Mouse (Mus musculus) CD4-positive, CD25-positive, alpha-beta regulatory T cell (primary cell): Measurements from ENCODE around the gene Uchl5. TPM values are rescaled to one million over a fixed set of nuclear protein-coding genes. Genes with fewer than 3 reads are reported as not detected.

ENCODE experiments used
- polyA plus RNA-seq: library from polyadenylated mRNA; unstranded; fragments of 100-300 nt; shearing (Covaris generic); gene quantifications from one replicate; pipeline ENCODE4 v1.2.1, GENCODE M21; 2017

Gene Uchl5
- 57.7 TPM for polyA plus RNA-seq

GRCm38 (mm10) chr1:143776446-143777411, at the start of gene Uchl5, which contains the start of gene Trove2:
Gene Uchl5 (plus strand): TSS chr1:143777272.
Gene Trove2 (minus strand): TSS chr1:143777068.

Other genes with a start within 250 kb of the Uchl5 start
- gene B3galt2, start 136.6 kb upstream of the Uchl5 start, polyA plus RNA-seq: 0.20 TPM
- gene Cdc73, start 74.4 kb upstream of the Uchl5 start, polyA plus RNA-seq: 69.1 TPM
- 80.7 TPM for gene Glrx2, start 60.9 kb upstream of the Uchl5 start, polyA plus RNA-seq
- gene Trove2, start 204 bp upstream of the Uchl5 start, polyA plus RNA-seq: 3.9 TPM
- gene Rgs2, start 226.9 kb downstream of the Uchl5 start, polyA plus RNA-seq: 59.6 TPM